Mouse (Mus musculus) thymus, postnatal 0 days (tissue): ENCODE data around the gene Gcgr. TPM values are rescaled to one million over a fixed set of nuclear protein-coding genes. Genes with fewer than 3 reads are reported as not detected.
"Not testable (repeated sequence)": the region's sequence is repeated elsewhere in the genome, so short reads cannot be mapped to it uniquely, and the experiment has no call there.

Source experiments
- DNase-seq: peaks from one replicate; pipeline ENCODE4 v3.0.0-alpha.2; 2015; ENCODE audit warnings: low spot score
- polyA plus RNA-seq: library from polyadenylated mRNA; unstranded; fragments of >200 nt; fragmentation: Nextera tagmentation; extraction: Ambion mirVana; gene quantifications from 2 replicates; pipeline ENCODE4 v1.2.1, GENCODE M21; 2015

Gene Gcgr
- polyA plus RNA-seq, 1 experiment from 2014 or later: 0.18 TPM

DNA sequence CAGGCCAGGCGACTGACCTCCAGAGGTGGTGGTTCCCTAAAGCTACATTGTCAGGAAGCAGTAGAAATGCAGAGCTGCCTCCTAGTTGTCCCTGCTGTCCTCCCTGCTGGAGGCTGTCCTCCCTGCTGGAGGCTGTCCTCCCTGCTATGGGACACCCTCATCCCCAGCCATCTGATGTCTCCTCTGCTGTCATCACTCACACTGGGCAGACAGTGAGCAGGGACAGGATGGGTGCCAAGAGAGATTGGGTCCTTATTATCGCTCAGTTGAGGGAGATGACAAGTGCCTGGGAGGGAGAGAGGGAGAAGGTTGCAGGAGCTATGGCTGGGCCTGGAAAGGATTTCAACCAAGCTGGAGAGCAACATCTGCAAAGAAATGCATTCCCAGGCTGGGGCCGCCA lies 4.6 kb downstream of the Gcgr start:
- DNase-seq: no peak

GRCm38 (mm10) chr11:120535804-120536203 lies 5.3 kb downstream of the Gcgr start:
- DNase-seq: no peak

GRCm38 (mm10) chr11:120538485-120538884 lies 8.0 kb downstream of the Gcgr start:
- DNase-seq: no peak

- DNase-seq: no peak
Measured at GRCm38 (mm10) chr11:120538955-120539284, 8.4 kb downstream of the Gcgr start.

DNA sequence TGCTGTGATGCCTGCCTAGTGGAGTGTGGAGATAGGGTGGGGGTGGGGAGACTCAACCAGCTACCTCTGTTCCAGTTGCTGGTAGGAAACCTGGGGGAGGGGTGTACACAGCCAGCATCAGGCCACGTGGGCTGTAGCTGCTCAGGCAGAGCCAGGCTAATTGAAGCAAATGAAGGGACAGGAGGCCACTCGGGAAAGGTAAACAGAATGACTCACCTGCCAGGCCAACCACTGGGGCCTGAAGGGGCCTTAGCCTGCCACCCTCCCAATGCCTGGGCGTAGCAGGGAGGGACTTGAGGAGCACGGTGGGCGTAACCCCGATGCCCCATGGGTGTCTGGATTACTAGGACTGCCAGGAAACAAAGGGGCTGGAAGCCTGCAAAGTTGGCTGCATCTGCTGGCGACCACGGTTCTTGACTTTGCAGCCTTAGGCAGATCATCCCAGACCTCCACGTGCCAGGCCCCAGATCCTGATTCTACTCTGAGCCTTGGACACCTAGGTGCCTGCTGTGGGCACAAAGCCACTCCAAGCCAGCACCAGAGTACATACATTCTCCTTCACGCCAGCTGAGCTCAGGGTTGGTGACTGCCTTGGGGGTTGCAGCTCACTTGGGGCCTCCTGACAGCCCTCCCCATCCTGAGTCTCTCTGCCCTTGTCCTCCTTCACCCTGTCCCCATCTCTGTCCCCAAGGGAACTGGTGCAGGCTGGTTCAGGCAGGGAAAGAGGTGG lies 9.0 kb downstream of the Gcgr start:
- no peak for DNase-seq

DNA sequence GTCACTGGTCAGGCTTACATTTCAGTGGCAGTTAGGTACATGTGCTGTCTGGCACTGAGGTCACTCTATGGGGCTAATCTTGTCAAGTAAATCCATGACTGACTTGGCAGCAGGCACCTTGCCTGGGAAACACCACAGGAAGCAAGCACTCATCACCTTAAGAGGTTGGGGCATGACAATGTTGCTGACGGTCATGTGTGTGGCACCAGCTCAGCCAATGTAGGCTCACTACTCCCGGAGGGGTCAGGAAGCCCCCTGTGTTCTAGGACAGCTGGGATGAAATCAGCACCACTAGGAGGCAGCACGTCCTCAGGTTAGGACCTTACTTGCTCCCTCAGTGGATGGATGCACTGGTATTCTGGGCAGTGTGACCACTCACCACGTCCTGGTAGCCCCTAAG lies 11.4 kb downstream of the Gcgr start:
- no peak for DNase-seq

- DNase-seq: no peak
Measured at GRCm38 (mm10) chr11:120542376-120542775, 11.9 kb downstream of the Gcgr start.

GRCm38 (mm10) chr11:120545964-120546363 lies 15.5 kb downstream of the Gcgr start:
- no peak for DNase-seq

DNA sequence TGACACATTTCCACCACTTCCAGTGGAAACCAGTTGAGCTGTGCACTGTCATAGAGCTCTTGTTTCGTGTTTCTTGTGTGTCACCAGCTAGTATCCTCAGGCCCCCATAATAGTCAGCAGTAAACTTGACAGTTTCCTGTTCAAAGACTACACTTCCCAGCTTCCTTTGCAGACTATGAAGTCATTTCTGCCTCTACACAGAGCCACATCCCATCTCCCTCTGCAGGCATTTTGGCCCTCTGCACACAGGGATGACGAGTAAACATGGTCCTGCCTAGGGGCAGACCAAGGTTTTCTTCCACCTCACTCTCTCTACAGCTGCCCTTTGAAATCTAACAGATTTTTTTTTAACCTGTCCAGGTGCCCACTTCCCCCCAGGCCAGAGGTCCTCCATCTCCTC lies 17.0 kb downstream of the Gcgr start:
- DNase-seq: peak; percentile 40

GRCm38 (mm10) chr11:120548214-120548613 lies 17.7 kb downstream of the Gcgr start:
- DNase-seq: no peak

- DNase-seq: no peak
Measured at GRCm38 (mm10) chr11:120548786-120549167, 18.3 kb downstream of the Gcgr start.

DNA sequence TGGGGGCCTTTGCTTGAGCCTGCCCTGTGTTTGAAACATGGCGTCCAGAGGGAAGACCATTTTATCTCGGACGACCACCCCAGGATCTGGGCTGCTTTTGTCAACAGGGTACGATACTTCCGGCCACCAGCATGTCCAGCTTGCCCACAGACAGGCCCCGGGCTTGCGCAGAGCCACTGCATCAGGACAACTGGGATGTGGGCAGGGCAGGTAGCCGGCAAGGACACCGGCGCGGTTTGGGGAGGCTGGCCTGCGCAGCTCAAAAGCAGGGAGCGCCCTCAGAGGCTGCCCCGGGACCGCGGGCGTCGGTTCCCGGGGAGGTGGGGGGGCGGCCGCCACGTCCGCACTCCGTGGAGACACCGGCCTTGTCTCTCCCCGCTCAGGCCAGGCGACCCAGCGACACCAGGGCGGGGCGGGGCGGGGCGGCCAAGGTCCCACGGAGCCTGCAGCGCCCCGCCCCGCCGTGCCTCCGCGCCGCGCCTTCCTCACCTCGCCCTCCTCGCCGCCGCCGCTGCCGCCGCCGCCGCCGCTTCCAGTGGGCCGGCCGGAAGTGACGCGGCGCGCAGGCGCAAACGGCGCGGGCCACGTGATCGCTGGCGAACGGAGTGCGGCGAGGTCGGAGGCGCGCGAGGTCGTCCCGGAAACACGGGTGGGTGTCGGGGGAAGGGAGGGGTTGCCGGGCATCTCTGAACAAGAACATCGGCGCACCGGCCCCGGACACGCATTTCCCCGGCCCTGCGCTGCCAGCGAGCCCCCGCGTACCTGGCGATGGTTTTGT lies 18.9 kb downstream of the Gcgr start, which contains the start of gene Mcrip1:
Mcrip1 (minus strand) TSS at position 560 of the 778 bp plus-strand sequence.
- peak; percentile 93 for DNase-seq

DNA sequence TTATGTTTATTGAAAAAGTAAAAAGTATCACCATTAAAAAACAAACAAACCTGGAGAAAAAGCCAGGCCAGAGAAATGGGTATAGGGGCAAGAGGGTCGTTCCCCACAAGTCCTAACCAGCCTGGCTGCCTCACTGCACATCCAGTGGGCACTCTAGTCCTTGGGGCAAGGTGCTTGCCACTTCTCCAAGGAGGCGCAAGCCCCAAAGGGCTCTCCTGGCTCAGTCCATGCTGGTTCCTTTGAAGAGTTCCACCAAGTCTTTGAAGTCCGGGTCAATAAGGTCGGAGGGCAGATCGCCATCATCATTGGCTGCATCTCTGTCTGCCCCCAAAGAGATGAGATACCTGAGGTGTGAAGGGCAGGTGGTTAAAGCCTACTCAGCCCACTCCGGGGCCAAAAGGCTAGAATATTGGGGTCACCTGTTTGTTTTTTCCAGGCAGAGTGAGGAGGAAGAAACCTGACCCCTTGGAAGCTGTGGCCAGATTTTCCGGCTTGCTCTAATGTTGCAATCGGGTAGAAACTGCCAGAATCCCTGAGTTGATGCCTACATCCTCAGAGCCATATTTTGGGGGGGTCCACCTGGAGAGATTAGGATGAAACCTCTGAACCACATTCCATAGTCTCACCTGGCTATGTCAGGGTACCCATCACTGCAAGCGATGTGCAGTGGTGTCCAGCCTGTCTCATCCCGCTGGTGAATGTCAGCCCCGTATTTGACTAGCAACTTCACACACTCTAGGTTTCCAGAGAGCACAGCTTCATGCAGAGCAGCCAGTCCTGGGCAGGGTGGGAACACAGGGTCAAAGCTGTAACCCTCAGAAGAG lies 19.7 kb downstream of the Gcgr start:
- DNase-seq: no peak

DNA sequence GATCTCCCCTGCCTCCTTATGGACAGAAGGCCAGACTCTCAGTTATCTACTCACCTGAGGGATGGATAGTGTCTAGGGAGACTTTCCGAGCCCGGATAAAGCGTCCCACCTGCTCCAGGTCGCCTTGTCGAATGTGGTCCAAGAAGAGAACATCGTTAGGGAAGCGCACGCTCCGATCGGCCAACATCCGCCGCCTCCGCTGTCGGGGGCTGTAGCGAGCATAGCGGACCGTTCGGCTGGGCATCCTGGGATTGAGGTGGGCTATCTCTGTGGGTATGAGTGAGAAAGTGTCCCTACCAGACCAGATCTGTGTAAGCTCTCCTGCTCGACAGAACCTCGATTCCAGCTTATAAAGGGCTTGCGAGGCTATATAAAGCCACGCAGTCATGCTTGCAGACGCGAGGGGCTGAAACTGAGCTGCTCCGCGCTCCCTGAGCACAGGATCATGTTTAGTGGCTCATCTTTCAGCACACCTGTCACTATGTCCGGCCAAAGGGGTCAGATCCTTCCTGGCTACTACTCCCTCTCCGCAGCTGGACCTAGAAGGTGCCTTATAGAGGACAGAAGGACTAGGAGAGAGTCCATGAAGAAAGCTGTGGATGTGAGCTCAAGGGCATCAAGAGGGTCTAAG lies 20.4 kb downstream of the Gcgr start, which contains the start of gene Ppp1r27:
Ppp1r27 (minus strand) TSS at position 323 of the 631 bp plus-strand sequence.
- no peak for DNase-seq

DNA sequence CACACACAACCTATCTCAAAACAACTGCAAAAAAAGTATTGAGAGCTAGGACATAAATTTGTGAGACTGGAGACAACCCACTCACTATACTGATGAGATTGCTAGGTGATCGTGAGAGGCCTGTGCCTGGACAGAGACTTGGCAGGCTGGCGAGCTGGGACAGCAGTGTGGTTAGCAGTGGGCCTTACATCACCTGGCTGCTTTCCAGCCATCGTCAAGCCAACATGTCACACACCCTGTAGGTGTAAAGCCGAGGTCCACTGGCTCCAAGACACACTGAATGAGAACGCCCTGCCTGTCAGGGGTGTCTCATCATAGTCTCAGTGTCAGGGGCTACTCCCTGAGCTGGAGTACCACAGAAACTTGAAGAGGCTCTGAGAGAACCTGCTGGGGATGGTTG lies 22.2 kb downstream of the Gcgr start:
- DNase-seq: no peak

- DNase-seq: no peak
Measured at GRCm38 (mm10) chr11:120554834-120555233, 24.3 kb downstream of the Gcgr start.

- no peak for DNase-seq
Measured at GRCm38 (mm10) chr11:120555260-120555659, 24.8 kb downstream of the Gcgr start.

DNA sequence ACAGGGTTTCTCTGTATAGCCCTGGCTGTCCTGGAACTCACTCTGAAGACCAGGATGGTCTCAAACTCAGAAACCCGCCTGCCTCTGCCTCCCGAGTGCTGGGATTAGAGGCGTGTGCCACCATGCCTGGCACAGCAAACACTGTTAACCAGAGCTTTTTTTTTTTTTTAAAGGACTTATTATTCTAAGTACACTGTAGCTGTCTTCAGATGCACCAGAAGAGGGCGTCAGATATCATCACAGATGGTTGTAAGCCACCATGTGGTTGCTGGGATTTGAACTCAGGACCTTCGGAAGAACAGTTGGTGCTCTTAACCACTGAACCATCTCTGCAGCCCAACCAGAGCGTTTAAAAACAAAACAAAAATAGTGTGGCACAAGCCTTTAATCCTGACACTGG lies 28.3 kb downstream of the Gcgr start:
- not testable (repeated sequence) for DNase-seq

GRCm38 (mm10) chr11:120560952-120561728 lies 30.6 kb downstream of the Gcgr start:
- DNase-seq: no peak

GRCm38 (mm10) chr11:120562949-120563348 lies 32.5 kb downstream of the Gcgr start:
- no peak for DNase-seq

DNA sequence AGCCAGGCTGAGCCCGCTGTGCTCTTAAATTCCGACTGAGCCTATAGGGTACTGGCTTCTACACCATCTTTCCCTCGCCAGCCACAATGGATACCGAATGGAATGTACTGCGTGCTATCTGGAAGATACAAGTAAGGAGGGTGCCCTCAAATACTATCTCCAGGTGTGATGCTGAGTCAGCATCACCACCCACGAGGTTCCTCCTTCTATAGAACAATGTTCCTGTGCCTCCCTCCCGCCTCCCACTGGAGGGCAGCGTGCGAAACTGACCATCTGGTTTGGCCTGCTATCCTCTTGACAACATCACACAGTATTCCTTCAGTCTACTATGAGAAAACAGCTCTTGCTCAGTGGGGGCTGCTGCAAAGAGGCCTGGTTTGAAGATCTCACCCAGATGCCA lies 34.6 kb downstream of the Gcgr start:
- DNase-seq: no peak
